Mouse (Mus musculus): ENCODE measurements at regions not wholly inside any gene's neighbourhood (a gene's known extent, or its start where the extent isn't known, plus 50 kb on each side); places are given as distances from the start of the nearest gene placed in this dataset.
A peak's percentile ranks its signal among the peaks of the same experiment; 100 is the strongest.

GRCm38 (mm10) chr10:56700126-56700525 is 323.0 kb downstream of the Gja1 start:
- Histone ChIP-seq H3K27ac (no peak overlapping the region), H3K9ac (no peak overlapping the region), H3K4me3 (no peak overlapping the region), H3K4me2 (no peak overlapping the region), H3K9me3 (no peaks in the 10 kb centered on the region), H3K27me3 (no peaks in the 10 kb centered on the region), H3K4me1 (no peaks in the 10 kb centered on the region), H3K36me3 (no peaks in the 10 kb centered on the region)
- whole genome bisulfite sequencing = 53% methylated on average over 6 of the region's 6 CpGs
- no peak for ATAC-seq (ENCODE audit: insufficient number of reproducible peaks, insufficient read depth, low FRiP score, low TSS enrichment, low read depth)

DNA sequence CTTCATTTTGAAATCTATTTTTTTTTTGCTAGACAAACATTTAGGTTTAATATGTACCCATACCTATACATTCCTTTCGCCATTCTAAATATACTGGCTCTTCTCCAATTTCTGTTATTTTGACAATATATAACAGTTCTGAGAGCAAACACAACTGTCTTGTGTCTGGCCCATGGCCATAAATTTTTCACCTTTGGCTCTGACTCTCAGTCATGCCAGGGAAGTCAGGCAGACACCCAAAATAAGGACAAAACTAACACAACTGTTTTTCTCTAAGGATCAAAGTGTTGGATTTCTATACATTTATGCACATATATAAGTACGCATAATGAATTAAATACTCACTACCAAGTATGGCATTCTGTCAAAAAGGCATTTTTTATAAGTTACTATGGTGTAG is 331.3 kb downstream of the Gja1 start:
- Histone ChIP-seq H3K9me3 (no peaks in the 10 kb centered on the region), H3K9ac (no peak overlapping the region), H3K4me3 (no peak overlapping the region), H3K27ac (no peak overlapping the region), H3K4me1 (peaks cover 8% of the 10 kb centered on the region), H3K4me2 (no peak overlapping the region), H3K36me3 (no peaks in the 10 kb centered on the region), H3K27me3 (no peaks in the 10 kb centered on the region)
- no peak for ATAC-seq (ENCODE audit: insufficient number of reproducible peaks, insufficient read depth, low FRiP score, low TSS enrichment, low read depth)
- 90% methylated on average over 2 of the region's 2 CpGs for WGBS

DNA sequence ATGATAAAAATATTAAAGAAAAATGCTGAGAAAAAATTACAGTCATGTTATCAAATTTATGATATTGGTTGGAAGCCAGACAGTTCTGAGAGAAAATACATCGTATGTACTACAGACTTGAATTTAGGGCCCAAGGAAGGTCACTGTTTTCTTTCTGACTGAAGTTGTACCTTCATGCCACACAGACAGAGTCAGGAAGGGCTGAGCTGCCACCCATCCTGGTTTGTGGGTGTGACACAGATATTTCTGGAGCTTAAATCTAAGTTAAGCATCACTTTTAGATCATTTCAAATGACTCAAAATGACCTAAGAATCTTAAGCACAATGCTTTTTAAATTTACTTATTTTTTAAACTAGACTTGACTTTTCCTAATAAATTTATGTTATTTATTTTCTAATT is 331.8 kb downstream of the Gja1 start:
- no peaks in the 10 kb centered on the region for H3K36me3 ChIP-seq
- H3K9ac ChIP-seq = no peak overlapping the region
- H3K9me3 ChIP-seq = no peaks in the 10 kb centered on the region
- H3K27me3 ChIP-seq = no peaks in the 10 kb centered on the region
- H3K27ac ChIP-seq = no peak overlapping the region
- ATAC-seq (ENCODE audit: insufficient number of reproducible peaks, insufficient read depth, low FRiP score, low TSS enrichment, low read depth) = no peak
- no peak overlapping the region for H3K4me3 ChIP-seq
- no peak overlapping the region for H3K4me2 ChIP-seq
- H3K4me1 ChIP-seq = peaks cover 8% of the 10 kb centered on the region
- 77% methylated on average over 1 of the region's 1 CpGs for WGBS

- Histone ChIP-seq H3K36me3 (no peaks in the 10 kb centered on the region), H3K4me3 (no peak overlapping the region), H3K4me2 (no peak overlapping the region), H3K4me1 (peaks cover 8% of the 10 kb centered on the region), H3K27ac (no peak overlapping the region), H3K9me3 (no peaks in the 10 kb centered on the region), H3K9ac (no peak overlapping the region), H3K27me3 (no peaks in the 10 kb centered on the region)
- whole genome bisulfite sequencing = 26% methylated on average over 7 of the region's 7 CpGs
- no peak for ATAC-seq (ENCODE audit: insufficient number of reproducible peaks, insufficient read depth, low FRiP score, low TSS enrichment, low read depth)
Observed at GRCm38 (mm10) chr10:56712611-56713105, 335.5 kb downstream of the Gja1 start.

- no peak for ATAC-seq (ENCODE audit: insufficient number of reproducible peaks, insufficient read depth, low FRiP score, low TSS enrichment, low read depth)
- Histone ChIP-seq H3K9ac (no peak overlapping the region), H3K4me2 (no peak overlapping the region), H3K4me3 (no peak overlapping the region), H3K36me3 (no peaks in the 10 kb centered on the region), H3K27me3 (no peaks in the 10 kb centered on the region), H3K27ac (no peak overlapping the region), H3K4me1 (no peaks in the 10 kb centered on the region), H3K9me3 (0 out of 2 replicates have a peak, but pooled peaks cover 3% of the 10 kb centered on the region)
Observed at GRCm38 (mm10) chr10:56737073-56737472, 359.9 kb downstream of the Gja1 start.

DNA sequence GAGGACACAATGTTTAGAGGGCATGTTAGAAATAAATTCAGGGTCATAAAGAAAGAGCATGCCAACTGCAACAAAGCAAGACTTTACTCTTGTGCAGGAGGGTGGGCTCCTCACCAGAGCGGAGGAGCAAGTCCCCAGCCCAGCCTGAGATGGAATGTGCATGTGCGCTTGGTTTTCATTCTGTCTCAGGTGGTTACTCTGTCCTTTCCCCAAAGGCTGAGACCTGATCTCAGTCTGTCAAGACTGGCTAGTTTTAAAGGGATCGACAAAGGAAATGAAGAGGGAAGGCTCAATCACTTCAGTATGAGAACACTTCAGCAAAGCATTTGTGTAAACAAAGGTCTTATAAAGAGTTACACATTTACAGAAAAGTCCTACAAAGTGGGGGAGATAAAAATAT is 362.5 kb downstream of the Gja1 start:
- H3K4me3 ChIP-seq = no peak overlapping the region
- H3K27ac ChIP-seq = no peak overlapping the region
- 47% methylated on average over 3 of the region's 3 CpGs for WGBS
- H3K27me3 ChIP-seq = no peaks in the 10 kb centered on the region
- H3K9me3 ChIP-seq = 0 out of 2 replicates have a peak, but pooled peaks cover 3% of the 10 kb centered on the region
- H3K4me2 ChIP-seq = no peak overlapping the region
- ATAC-seq (ENCODE audit: insufficient number of reproducible peaks, insufficient read depth, low FRiP score, low TSS enrichment, low read depth) = no peak
- H3K4me1 ChIP-seq = no peaks in the 10 kb centered on the region
- H3K9ac ChIP-seq = no peak overlapping the region
- no peaks in the 10 kb centered on the region for H3K36me3 ChIP-seq

- WGBS = 30% methylated on average over 2 of the region's 2 CpGs
- Histone ChIP-seq H3K36me3 (no peaks in the 10 kb centered on the region), H3K9ac (no peak overlapping the region), H3K9me3 (no peaks in the 10 kb centered on the region), H3K27ac (no peak overlapping the region), H3K27me3 (no peaks in the 10 kb centered on the region), H3K4me2 (no peak overlapping the region), H3K4me1 (no peaks in the 10 kb centered on the region), H3K4me3 (no peak overlapping the region)
- no peak for ATAC-seq (ENCODE audit: insufficient number of reproducible peaks, insufficient read depth, low FRiP score, low TSS enrichment, low read depth)
Observed at GRCm38 (mm10) chr10:56752134-56752533, 375.0 kb downstream of the Gja1 start.

GRCm38 (mm10) chr10:56753576-56753975 is 376.4 kb downstream of the Gja1 start:
- H3K27me3 ChIP-seq = no peaks in the 10 kb centered on the region
- H3K9ac ChIP-seq = no peak overlapping the region
- 77% methylated on average over 2 of the region's 2 CpGs for WGBS
- no peak overlapping the region for H3K4me3 ChIP-seq
- H3K27ac ChIP-seq = no peak overlapping the region
- H3K9me3 ChIP-seq = no peaks in the 10 kb centered on the region
- no peaks in the 10 kb centered on the region for H3K36me3 ChIP-seq
- no peak overlapping the region for H3K4me2 ChIP-seq
- H3K4me1 ChIP-seq = no peaks in the 10 kb centered on the region
- no peak for ATAC-seq (ENCODE audit: insufficient number of reproducible peaks, insufficient read depth, low FRiP score, low TSS enrichment, low read depth)

DNA sequence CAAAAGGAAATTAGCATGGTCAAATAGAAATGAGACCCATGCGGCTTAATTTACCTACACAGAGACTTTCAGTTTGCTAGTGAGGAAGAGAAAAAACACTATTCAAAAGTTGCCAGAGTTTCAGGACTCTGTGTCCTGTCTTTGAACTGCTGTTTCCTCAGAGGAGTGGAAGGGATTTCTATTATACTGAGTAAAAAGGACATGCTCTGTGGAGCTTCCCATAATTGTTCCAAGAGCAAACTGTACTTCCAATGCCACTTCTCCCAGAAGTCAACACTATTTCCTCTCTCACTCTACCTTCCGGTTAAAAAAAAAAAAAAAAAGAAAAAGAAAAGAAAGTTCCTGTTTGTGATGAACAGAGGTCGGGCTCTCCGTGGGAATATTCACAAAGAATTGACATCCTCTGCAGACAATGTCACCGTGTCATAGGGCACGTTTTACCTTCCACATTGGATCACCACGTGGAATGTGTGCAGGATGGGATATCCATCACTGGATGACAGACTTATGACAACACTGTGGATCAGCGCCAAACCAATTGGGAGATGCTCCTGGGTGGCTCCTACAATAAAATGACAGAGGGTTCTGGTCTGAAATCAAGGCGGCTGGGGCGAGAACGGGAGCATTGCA is 377.5 kb downstream of the Gja1 start:
- Histone ChIP-seq H3K4me1 (no peaks in the 10 kb centered on the region), H3K9me3 (no peaks in the 10 kb centered on the region), H3K4me3 (no peak overlapping the region), H3K27ac (no peak overlapping the region), H3K36me3 (no peaks in the 10 kb centered on the region), H3K9ac (no peak overlapping the region), H3K4me2 (no peak overlapping the region), H3K27me3 (no peaks in the 10 kb centered on the region)
- WGBS = 75% methylated on average over 11 of the region's 11 CpGs
- ATAC-seq (ENCODE audit: insufficient number of reproducible peaks, insufficient read depth, low FRiP score, low TSS enrichment, low read depth) = no peak

- Histone ChIP-seq H3K9me3 (no peaks in the 10 kb centered on the region), H3K27ac (no peak overlapping the region), H3K4me3 (no peak overlapping the region), H3K4me2 (no peak overlapping the region), H3K4me1 (no peaks in the 10 kb centered on the region), H3K36me3 (no peaks in the 10 kb centered on the region), H3K27me3 (no peaks in the 10 kb centered on the region), H3K9ac (no peak overlapping the region)
- ATAC-seq (ENCODE audit: insufficient number of reproducible peaks, insufficient read depth, low FRiP score, low TSS enrichment, low read depth) = no peak
- 90% methylated on average over 4 of the region's 4 CpGs for WGBS
Observed at GRCm38 (mm10) chr10:56770629-56771028, 393.5 kb downstream of the Gja1 start.

DNA sequence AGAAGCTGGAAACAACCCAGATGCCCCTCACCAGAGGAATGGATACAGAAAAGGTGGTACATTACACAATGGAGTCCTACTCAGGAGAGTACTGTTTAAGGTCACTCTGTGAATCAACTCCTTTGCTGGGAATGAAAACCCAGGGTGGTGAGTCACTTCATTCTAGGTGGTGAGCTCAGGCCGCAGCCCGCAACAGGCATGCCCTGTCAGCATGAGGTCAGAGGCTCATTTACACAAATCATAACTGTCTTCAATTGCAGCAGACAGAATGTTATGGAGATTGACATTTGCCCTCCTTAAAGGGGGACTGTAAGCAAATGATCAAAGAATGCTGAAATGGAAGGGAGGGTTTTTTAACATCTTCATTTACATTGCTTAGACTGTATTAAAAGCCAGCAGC is 405.1 kb downstream of the Gja1 start:
- no peak overlapping the region for H3K4me3 ChIP-seq
- ATAC-seq (ENCODE audit: insufficient number of reproducible peaks, insufficient read depth, low FRiP score, low TSS enrichment, low read depth) = no peak
- H3K9ac ChIP-seq = no peak overlapping the region
- no peak overlapping the region for H3K27ac ChIP-seq
- 70% methylated on average over 2 of the region's 2 CpGs for WGBS
- no peaks in the 10 kb centered on the region for H3K27me3 ChIP-seq
- no peak overlapping the region for H3K4me2 ChIP-seq
- no peaks in the 10 kb centered on the region for H3K9me3 ChIP-seq
- H3K4me1 ChIP-seq = peaks cover 6% of the 10 kb centered on the region; the same call in 1 of the 2 replicates
- no peaks in the 10 kb centered on the region for H3K36me3 ChIP-seq

DNA sequence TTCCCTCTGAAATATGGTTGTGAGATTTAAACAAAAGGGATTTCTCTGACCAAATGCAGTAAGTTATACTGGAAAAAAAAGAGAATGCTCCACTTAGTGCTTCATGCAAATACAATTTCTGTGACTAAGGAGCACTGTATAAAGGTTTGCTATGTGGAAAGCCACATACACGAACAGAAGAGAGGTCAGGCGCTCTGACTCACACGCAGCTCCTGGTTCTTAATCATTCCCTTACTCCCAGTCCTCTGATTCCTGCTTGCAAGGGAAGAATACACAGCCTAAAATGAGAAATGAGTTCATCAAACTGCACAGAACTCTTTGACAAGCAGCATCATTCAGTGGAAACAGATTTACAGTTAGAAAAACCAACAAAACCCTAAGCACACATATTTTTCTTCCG is 406.8 kb downstream of the Gja1 start:
- peak overlapping the region; percentile 68 for H3K27ac ChIP-seq
- peaks cover 6% of the 10 kb centered on the region; the same call in 1 of the 2 replicates for H3K4me1 ChIP-seq
- H3K36me3 ChIP-seq = no peaks in the 10 kb centered on the region
- no peak for ATAC-seq (ENCODE audit: insufficient number of reproducible peaks, insufficient read depth, low FRiP score, low TSS enrichment, low read depth)
- H3K4me2 ChIP-seq = no peak overlapping the region
- H3K9me3 ChIP-seq = no peaks in the 10 kb centered on the region
- no peak overlapping the region for H3K4me3 ChIP-seq
- 40% methylated on average over 4 of the region's 4 CpGs for WGBS
- no peaks in the 10 kb centered on the region for H3K27me3 ChIP-seq
- no peak overlapping the region for H3K9ac ChIP-seq
